Mouse (Mus musculus): ENCODE measurements around the gene Dse.

Dse gene

DNA sequence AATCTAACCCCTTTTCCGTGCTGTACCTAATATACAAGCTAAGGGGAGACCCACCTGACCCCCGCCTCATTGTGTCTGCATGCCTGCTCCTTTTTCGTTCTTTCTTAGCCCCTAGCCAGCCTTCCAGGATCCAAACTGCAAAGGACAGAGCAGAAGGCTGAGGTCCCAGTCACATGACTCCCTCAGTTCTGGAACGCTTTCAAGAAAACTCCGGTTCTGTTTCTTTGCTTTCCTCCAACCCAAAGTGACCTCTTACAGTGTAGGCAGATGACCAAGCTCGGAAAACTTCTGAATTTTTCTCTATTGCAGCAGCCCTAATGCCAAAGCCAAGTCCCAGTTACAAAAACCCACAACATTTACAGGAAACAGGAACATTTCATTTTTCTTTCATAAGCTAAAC is 79.1 kb downstream of the Dse start:
- peak; percentile 83 for DNase-seq (ENCODE audit: low read depth)

DNA sequence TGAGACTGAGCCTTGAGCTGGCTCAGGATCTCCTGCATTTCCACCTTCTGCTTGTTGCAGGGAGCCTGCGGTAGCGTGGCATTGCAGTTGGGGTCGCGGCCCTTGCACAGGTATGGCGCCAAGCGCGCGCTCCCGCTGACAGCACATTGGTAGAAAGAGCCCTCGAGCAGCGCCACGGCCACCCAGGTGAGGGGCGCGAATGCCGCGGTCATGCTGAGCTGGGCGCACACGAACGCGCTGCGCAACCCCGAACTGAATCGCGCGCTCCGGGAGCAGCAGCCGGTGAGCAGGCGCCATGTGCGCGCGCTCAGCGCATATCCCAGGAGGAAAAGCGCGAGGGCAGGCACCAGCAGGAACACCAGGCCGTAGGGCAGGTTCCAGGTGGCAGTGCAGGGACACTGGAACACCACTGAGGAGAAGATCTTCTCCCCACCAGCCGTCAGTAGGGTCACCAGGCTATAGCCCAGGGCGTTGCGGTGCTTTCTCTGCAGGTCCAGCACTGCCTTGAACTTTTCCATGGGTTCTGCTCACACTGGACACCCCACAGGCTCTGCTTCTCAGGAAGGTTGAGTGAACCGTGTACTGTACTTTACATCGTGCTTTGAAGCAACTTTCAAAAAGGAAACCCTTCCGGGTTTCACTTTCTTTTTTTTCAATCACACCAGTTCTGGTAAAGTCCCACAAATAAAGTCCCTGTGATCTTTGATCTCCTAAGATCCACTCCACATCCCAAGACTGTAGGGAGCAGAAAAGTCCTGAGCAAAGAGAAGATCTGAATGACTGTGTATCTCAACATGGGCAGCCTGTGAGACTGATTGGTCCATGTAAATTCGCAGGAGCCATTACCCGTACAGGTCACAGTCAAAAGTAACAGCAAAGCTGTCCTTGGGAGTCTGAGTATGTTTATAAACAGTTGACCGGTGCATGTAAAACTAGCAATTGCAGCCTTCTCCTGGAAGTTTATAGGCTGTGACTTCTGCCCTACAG is 79.8 kb downstream of the Dse start, which contains the start of gene Calhm6:
TSS of gene Calhm6 (minus strand) at position 593 of the 987 bp plus-strand sequence.
- no peak for DNase-seq (ENCODE audit: low read depth)

DNA sequence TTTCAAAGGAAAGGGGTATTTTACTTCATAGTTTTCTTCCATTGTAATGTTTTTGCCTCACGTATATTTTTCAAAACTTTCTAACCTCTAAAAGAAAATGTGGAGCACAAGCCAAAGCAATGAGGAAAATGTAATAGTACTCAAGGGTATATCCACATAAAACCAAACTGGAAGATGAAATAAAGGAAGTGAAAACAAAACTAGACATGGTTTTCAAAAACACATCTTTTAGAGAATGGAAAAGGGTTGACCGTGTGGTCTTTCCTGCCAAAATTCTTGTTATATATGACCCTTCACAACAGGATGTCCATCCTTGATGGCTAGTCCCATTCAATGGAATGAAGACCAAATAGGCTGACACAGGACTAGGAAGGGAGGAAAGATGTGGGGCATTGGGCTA is 89.1 kb downstream of the Dse start:
- no peak for DNase-seq (ENCODE audit: low read depth)

DNA sequence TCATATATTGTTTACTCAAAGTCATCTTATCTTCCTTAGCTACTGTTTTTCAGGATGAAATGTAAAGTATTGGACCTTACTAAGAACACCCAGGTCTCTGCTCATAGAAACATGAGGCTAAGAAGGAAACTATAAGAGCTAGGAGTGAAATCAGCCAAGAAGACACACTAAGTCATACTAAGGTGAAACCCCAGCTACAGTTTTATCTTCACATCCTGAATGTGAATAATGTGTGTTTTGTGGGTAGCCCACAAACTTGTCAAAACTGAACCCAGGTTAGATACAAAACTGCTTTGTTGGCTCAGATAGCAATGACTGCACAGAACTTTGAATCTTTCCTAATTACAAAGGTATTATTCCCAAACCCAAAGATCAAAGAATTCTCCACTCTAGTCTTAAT is 89.7 kb downstream of the Dse start:
- no peak for DNase-seq (ENCODE audit: low read depth)

DNA sequence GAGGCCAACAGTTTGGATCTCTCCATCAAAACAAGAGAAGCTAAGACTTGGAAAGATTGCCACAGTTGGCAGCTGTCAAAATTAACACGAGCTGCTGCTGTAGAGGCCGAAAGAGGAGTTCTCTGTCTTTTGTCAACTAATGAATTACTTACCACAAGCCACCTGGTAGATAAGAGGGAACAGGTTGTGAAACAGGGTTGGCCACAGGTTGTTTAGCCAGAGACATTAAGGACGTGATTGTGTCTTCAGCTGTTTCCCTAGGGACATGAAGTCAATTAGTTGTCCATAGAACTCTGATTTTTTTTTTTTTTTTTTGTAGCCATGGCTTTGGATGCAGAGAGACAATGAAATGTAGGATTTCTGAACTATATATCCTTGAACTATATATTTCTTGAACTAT is 90.4 kb downstream of the Dse start:
- no peak for DNase-seq (ENCODE audit: low read depth)

DNA sequence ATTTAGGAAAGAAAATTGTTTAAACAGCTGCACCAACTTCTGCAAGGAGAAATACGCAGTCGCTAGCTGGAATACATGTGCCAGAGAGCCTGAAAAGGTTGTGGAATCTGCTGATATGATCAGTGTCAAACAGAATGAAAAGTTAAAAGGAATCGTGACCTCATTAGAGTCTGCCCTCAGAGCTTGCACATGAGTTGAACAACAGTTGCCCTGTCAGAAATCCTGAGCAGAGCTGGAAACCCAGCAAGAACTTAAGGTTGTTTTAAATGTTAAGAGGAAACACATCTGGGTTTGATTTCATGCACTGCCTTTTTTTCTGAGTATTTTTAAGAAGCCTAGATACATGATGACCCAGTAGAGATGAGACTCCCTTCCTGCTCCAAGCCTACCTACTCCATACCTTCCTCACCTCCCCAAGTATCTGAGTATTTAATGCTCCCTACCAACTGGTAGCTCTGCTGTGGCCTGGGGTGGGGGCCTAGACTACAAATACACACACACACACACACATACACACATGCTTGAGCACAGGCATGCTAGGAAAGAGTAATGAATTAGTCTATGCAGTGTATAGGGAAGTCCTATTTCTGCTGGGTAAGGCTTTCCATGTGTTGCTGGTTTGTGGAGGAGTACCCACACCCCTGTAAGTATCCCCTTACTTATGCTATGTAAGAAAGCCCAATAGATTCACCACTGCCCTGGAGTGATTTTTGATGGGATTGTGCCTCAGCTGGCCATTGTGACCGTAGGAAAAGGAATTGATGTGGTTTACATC is 95.4 kb downstream of the Dse start:
- DNase-seq (ENCODE audit: low read depth) = peak; percentile 56

DNA sequence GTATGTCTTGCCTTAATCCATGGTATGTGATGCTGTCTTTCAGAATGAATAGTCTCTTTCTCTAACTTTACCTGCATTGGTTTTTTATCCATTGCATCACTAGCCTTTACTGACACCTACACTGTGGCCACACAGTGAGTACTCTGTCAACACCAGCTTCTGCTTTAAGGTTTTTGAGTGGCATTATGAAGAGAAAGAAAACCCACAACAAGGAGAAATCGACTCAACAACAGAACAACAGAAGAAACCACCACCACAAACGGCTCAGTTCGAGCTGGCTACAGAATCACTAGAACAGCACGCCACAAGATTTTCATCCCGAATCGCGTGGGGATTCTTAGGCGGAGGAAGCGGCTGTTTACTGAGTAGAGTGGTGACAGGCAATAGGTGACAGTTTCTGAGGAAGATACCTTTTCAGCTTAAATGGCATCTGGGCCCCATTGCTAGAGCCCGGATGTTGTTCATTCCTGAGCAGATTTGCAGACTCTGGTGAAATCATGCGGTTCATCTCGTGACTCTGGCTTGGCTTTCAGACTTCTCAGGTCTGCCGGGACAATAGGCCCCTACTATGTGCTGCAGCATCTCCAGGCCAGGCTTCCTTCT is 96.6 kb downstream of the Dse start:
- no peak for DNase-seq (ENCODE audit: low read depth)

Measured in NIH3T3 (cell line).